8 mouse cellular contexts compared by ENCODE assay signal in the genomic region with DNA sequence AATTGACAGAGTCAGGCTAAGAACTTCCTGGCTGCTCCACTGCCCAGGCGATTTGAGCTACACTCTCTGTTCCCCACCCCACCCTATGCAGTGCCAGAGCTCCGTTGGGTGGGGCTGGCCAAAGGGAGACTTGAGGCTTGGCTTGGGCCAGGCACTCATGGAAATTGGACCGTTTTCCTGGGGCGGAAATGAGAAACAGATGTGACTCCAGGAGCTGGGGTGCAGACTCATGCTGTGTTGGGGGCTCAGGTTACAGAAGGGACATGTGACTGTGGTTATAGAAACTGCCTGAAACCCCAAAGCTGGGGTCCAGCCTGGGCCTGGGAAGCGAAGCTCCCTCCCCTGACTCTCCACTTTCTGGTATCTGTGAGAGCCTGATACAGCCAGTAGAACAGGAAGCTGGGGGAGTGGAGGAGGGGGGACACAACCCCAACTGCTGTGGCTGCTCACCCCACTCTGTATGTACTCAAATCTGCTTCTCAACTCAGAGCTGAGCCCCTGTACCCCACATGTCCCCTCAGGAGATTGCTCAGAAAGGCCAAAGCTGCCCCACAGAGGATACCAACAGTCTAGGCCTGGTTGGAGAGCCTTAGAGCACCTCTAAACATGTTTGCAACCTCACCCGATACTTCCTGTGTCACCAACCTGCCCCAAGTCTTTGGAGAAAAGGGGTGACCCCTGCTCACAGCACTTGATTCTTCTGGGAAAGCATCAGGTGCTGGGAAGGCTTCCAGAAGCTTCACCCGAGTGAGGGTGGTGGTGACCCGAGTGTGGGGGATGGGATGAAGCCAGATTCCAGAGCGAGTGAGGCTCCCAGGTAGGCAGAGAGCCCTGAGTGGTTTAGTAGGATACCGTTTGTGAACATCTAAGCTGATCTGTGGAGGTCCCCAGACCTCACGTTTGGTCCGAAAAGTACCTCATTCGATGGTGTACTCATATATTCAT.
DNase-seq lines count a peak whose midpoint lies in the region; ATAC-seq lines count a peak whose summit lies in the region.

No protein-coding gene starts in this region.

- peak; percentile 60 for ATAC-seq in intestine, embryonic 14.5 days (replicated peaks; ENCODE audit: low FRiP score, low TSS enrichment, low read depth)
- ATAC-seq in liver, embryonic 15.5 days (ENCODE audit: insufficient read depth), result 0 out of 2 replicates have a peak, but pooled peaks have one; percentile 36
- peak; percentile 84 for ATAC-seq in stomach, embryonic 15.5 days (ENCODE audit: insufficient read depth, low FRiP score, low read depth)
- no peak for ATAC-seq in frontal cortex, adult (ENCODE audit: low TSS enrichment)

- H3K36me3 ChIP-seq in intestine, embryonic 14.5 days (ENCODE audit: control insufficient read depth, insufficient read depth, low read length), result no peaks in the 10 kb centered on the region
- no peaks in the 10 kb centered on the region for H3K36me3 ChIP-seq in liver, embryonic 15.5 days (replicated peaks)
- H3K36me3 ChIP-seq in stomach, embryonic 15.5 days, result no peaks in the 10 kb centered on the region

- H3K9me3 ChIP-seq in intestine, embryonic 14.5 days (ENCODE audit: control insufficient read depth, low read length), result no peaks in the 10 kb centered on the region
- H3K9me3 ChIP-seq in liver, embryonic 15.5 days (replicated peaks), result no peaks in the 10 kb centered on the region
- H3K9me3 ChIP-seq in stomach, embryonic 15.5 days, result no peaks in the 10 kb centered on the region

- no peaks in the 10 kb centered on the region for H3K27me3 ChIP-seq in intestine, embryonic 14.5 days (replicated peaks; ENCODE audit: control insufficient read depth, insufficient read depth, low read length)
- no peaks in the 10 kb centered on the region for H3K27me3 ChIP-seq in liver, embryonic 15.5 days
- no peaks in the 10 kb centered on the region for H3K27me3 ChIP-seq in stomach, embryonic 15.5 days (replicated peaks)

- H3K4me2 ChIP-seq in intestine, embryonic 14.5 days (ENCODE audit: low read length), result no peak overlapping the region
- H3K4me2 ChIP-seq in liver, embryonic 15.5 days, result no peak overlapping the region
- H3K4me2 ChIP-seq in stomach, embryonic 15.5 days, result no peak overlapping the region

- no peak overlapping the region for H3K9ac ChIP-seq in intestine, embryonic 14.5 days (ENCODE audit: low read length)
- no peak overlapping the region for H3K9ac ChIP-seq in liver, embryonic 15.5 days
- H3K9ac ChIP-seq in stomach, embryonic 15.5 days, result no peak overlapping the region; the same call in 1 of the 2 replicates

- H3K4me1 ChIP-seq in intestine, embryonic 14.5 days (replicated peaks; ENCODE audit: control insufficient read depth, insufficient read depth, low read length), result peaks cover 34% of the 10 kb centered on the region
- H3K4me1 ChIP-seq in liver, embryonic 15.5 days (replicated peaks), result peaks cover 29% of the 10 kb centered on the region
- H3K4me1 ChIP-seq in stomach, embryonic 15.5 days, result peaks cover 41% of the 10 kb centered on the region

- no peak overlapping the region for H3K4me3 ChIP-seq in intestine, embryonic 14.5 days (ENCODE audit: low read depth, low read length)
- no peak overlapping the region for H3K4me3 ChIP-seq in liver, embryonic 15.5 days (replicated peaks)
- H3K4me3 ChIP-seq in stomach, embryonic 15.5 days (replicated peaks), result no peak overlapping the region

- peak; percentile 90 for DNase-seq in 3134 (ENCODE audit: extremely low read depth, insufficient read length, low spot score)
- peak; percentile 33 for DNase-seq in ZHBTc4 (ENCODE audit: low read depth, low spot score)
- DNase-seq in gastrocnemius, adult 8-10 months (ENCODE audit: low spot score in 2 of 2), result peak; percentile 84 to 88
- peak; percentile 66 for DNase-seq in intestine, embryonic 14.5 days (ENCODE audit: low spot score)
- DNase-seq in natural killer cell, adult 2 months (ENCODE audit: low spot score in 2 of 2), result no peak

- 45% methylated on average over 13 of the region's 13 CpGs for WGBS in intestine, embryonic 14.5 days
- whole genome bisulfite sequencing in liver, embryonic 15.5 days (ENCODE audit: insufficient replicate concordance), result 34% methylated on average over 13 of the region's 13 CpGs
- WGBS in stomach, embryonic 15.5 days, result 49% methylated on average over 13 of the region's 13 CpGs

- peak overlapping the region; percentile 77 for H3K27ac ChIP-seq in intestine, embryonic 14.5 days (ENCODE audit: low read depth)
- H3K27ac ChIP-seq in liver, embryonic 15.5 days (replicated peaks), result 0 out of 2 replicates have a peak overlapping the region, but pooled peaks have one; percentile 14
- peak overlapping the region; percentile 92 for H3K27ac ChIP-seq in stomach, embryonic 15.5 days

Comparison
In these comparisons a context has a peak if more than half of its experiments do, and no peak if none do; other contexts are left out.
1. DNase-seq: peak in 3134 (single experiment), ZHBTc4 (single experiment), gastrocnemius, adult 8-10 months (2 of 2) and intestine, embryonic 14.5 days (single experiment); none in natural killer cell, adult 2 months (0 of 2).
2. H3K27ac ChIP-seq: peak in every context shown above with its lines; median percentile 92 in stomach, embryonic 15.5 days; 77 in intestine, embryonic 14.5 days; 14 in liver, embryonic 15.5 days.